Mouse (Mus musculus) brain, embryonic 14.5 days (tissue): ENCODE data around the gene Asap3.

Experiments
- CTCF ChIP-seq: fragments of 200-500 bp; IDR thresholded peaks from 2 replicates; pipeline ENCODE4 v1.5.1; 2012; ENCODE audit warnings: inconsistent platforms, mild to moderate bottlenecking, moderate library complexity, borderline replicate concordance; ENCODE audit not compliant: insufficient read depth, insufficient read length; ENCODE audit errors: extremely low read depth
- POLR2A ChIP-seq: fragments of 200-500 bp; IDR thresholded peaks from 2 replicates; pipeline ENCODE4 v1.6.1; 2012; ENCODE audit warnings: mild to moderate bottlenecking, inconsistent platforms, borderline replicate concordance; ENCODE audit not compliant: poor library complexity, insufficient read depth, insufficient read length, severe bottlenecking; ENCODE audit errors: extremely low read depth

GRCm38 (mm10) chr4:136247729-136248463, 41.7 kb downstream of the Asap3 start, which contains the start of gene Tcea3:
- TF ChIP-seq POLR2A: no peak
- no peak for TF ChIP-seq CTCF
